Mouse (Mus musculus): ENCODE measurements around the gene Gm8773. TPM values are rescaled to one million over a fixed set of nuclear protein-coding genes. Genes with fewer than 3 reads are reported as not detected.

Gene Gm8773
- total and polyA plus RNA-seq, 2 experiments from 2014 or later, result 9.3 to 10.2 TPM

- WGBS, result 77% methylated on average over 3 of the region's 3 CpGs
- H3K4me3 ChIP-seq (ENCODE audit: low read length), result no peak overlapping the region
- no peak for TF ChIP-seq CTCF (IDR thresholded peaks at IDR 0.05; ENCODE audit: low read depth)
Observed at GRCm38 (mm10) chr5:5625491-5625890, 51.9 kb downstream of the Gm8773 start.

More at GRCm38 (mm10) chr5:5625491-5625890, 51.9 kb downstream of the Gm8773 start:
- H3K27ac ChIP-seq, result no peak overlapping the region
- H3K4me1 ChIP-seq (ENCODE audit: insufficient read depth, low read length), result no peaks in the 10 kb centered on the region
- no peaks in the 10 kb centered on the region for H3K27me3 ChIP-seq (ENCODE audit: insufficient read depth, low read length)
- no peak for ATAC-seq
- H3K9me3 ChIP-seq (ENCODE audit: low read length), result no peaks in the 10 kb centered on the region
- no peaks in the 10 kb centered on the region for H3K36me3 ChIP-seq (ENCODE audit: insufficient read depth, low read length)
- no peak for DNase-seq (ENCODE audit: low spot score)
- H3K9ac ChIP-seq (replicated peaks; ENCODE audit: low read length), result no peak overlapping the region
- no peak overlapping the region for H3K4me2 ChIP-seq (ENCODE audit: low read depth, low read length)

Other genes with a start within 250 kb of the Gm8773 start
- 63.1 and 63.9 TPM in 2 replicates for gene Cdk14, start 153.5 kb upstream of the Gm8773 start, total RNA-seq (2014; rRNA removed)
- 50.9 and 53.0 TPM in 2 replicates for gene Cdk14, start 153.5 kb upstream of the Gm8773 start, polyA plus RNA-seq (2015; fragmentation: Nextera tagmentation; extraction: Ambion mirVana)
- gene 1700015F17Rik, start 94.7 kb upstream of the Gm8773 start, total RNA-seq (2014; rRNA removed), result not detected in 2 replicates
- gene 1700015F17Rik, start 94.7 kb upstream of the Gm8773 start, polyA plus RNA-seq (2015; fragmentation: Nextera tagmentation; extraction: Ambion mirVana), result 0.30 TPM in 1 of 2 replicates, not detected in the other
- 17.6 and 17.7 TPM in 2 replicates for gene Cldn12, start 58.8 kb upstream of the Gm8773 start, total RNA-seq (2014; rRNA removed)
- 11.9 and 12.0 TPM in 2 replicates for gene Cldn12, start 58.8 kb upstream of the Gm8773 start, polyA plus RNA-seq (2015; fragmentation: Nextera tagmentation; extraction: Ambion mirVana)
- gene Gtpbp10, start 14.3 kb upstream of the Gm8773 start, total RNA-seq (2014; rRNA removed), result 12.3 and 18.4 TPM in 2 replicates
- 13.8 and 14.6 TPM in 2 replicates for gene Gtpbp10, start 14.3 kb upstream of the Gm8773 start, polyA plus RNA-seq (2015; fragmentation: Nextera tagmentation; extraction: Ambion mirVana)
- 9.8 and 77.8 TPM in 2 replicates for gene Cfap69, start 90.4 kb downstream of the Gm8773 start, total RNA-seq (2014; rRNA removed)
- gene Cfap69, start 90.4 kb downstream of the Gm8773 start, polyA plus RNA-seq (2015; fragmentation: Nextera tagmentation; extraction: Ambion mirVana), result 8.0 and 9.8 TPM in 2 replicates
- 18.5 and 23.6 TPM in 2 replicates for gene Steap2, start 120.8 kb downstream of the Gm8773 start, total RNA-seq (2014; rRNA removed)
- 6.7 and 6.8 TPM in 2 replicates for gene Steap2, start 120.8 kb downstream of the Gm8773 start, polyA plus RNA-seq (2015; fragmentation: Nextera tagmentation; extraction: Ambion mirVana)
- gene Steap1, start 175.5 kb downstream of the Gm8773 start, total RNA-seq (2014; rRNA removed), result 0.43 and 2.6 TPM in 2 replicates
- 4.6 and 4.7 TPM in 2 replicates for gene Steap1, start 175.5 kb downstream of the Gm8773 start, polyA plus RNA-seq (2015; fragmentation: Nextera tagmentation; extraction: Ambion mirVana)